Mouse (Mus musculus): ENCODE measurements around the gene Ophn1. TPM values are rescaled to one million over a fixed set of nuclear protein-coding genes. Genes with fewer than 3 reads are reported as not detected.

The Ophn1 gene
- polyA plus RNA-seq, 1 experiment from 2014 or later = 32.9 TPM

GRCm38 (mm10) chrX:98880314-98880713 is 10.5 kb downstream of the Ophn1 start:
- Histone ChIP-seq H3K4me1 (no peaks in the 10 kb centered on the region), H3K27me3 (no peaks in the 10 kb centered on the region; the same call in 1 of the 2 replicates), H3K4me3 (no peak overlapping the region), H3K27ac (no peak overlapping the region), H3K9me3 (replicated peaks) (no peaks in the 10 kb centered on the region), H3K9ac (no peak overlapping the region), H3K36me3 (ENCODE audit: poor library complexity, severe bottlenecking) (no peaks in the 10 kb centered on the region), H3K4me2 (no peak overlapping the region)
- WGBS = 89% methylated on average over 6 of the region's 6 CpGs
- no peak for ATAC-seq

- Histone ChIP-seq H3K36me3 (ENCODE audit: poor library complexity, severe bottlenecking) (no peaks in the 10 kb centered on the region), H3K4me3 (no peak overlapping the region), H3K27ac (no peak overlapping the region), H3K9me3 (replicated peaks) (no peaks in the 10 kb centered on the region), H3K4me1 (0 out of 2 replicates have a peak, but pooled peaks cover 2% of the 10 kb centered on the region), H3K27me3 (no peaks in the 10 kb centered on the region), H3K9ac (no peak overlapping the region), H3K4me2 (no peak overlapping the region)
- 26% methylated on average over 6 of the region's 6 CpGs for WGBS
- ATAC-seq = no peak
Observed at GRCm38 (mm10) chrX:98875144-98875543, 15.7 kb downstream of the Ophn1 start.

GRCm38 (mm10) chrX:98874086-98874485 is 16.7 kb downstream of the Ophn1 start:
- no peaks in the 10 kb centered on the region for H3K9me3 ChIP-seq (replicated peaks)
- H3K27ac ChIP-seq = no peak overlapping the region
- H3K27me3 ChIP-seq = no peaks in the 10 kb centered on the region
- ATAC-seq = no peak
- 89% methylated on average over 5 of the region's 5 CpGs for WGBS
- no peak overlapping the region for H3K9ac ChIP-seq
- H3K36me3 ChIP-seq (ENCODE audit: poor library complexity, severe bottlenecking) = no peaks in the 10 kb centered on the region
- H3K4me1 ChIP-seq = 0 out of 2 replicates have a peak, but pooled peaks cover 2% of the 10 kb centered on the region
- H3K4me3 ChIP-seq = no peak overlapping the region
- H3K4me2 ChIP-seq = no peak overlapping the region

- WGBS = 50% methylated on average over 1 of the region's 1 CpGs
- no peaks in the 10 kb centered on the region for H3K27me3 ChIP-seq
- 0 out of 2 replicates have a peak, but pooled peaks cover 2% of the 10 kb centered on the region for H3K4me1 ChIP-seq
- no peak overlapping the region for H3K9ac ChIP-seq
- H3K27ac ChIP-seq = no peak overlapping the region
- H3K4me3 ChIP-seq = no peak overlapping the region
- no peaks in the 10 kb centered on the region for H3K36me3 ChIP-seq (ENCODE audit: poor library complexity, severe bottlenecking)
- no peaks in the 10 kb centered on the region for H3K9me3 ChIP-seq (replicated peaks)
- ATAC-seq = peak; percentile 65
- no peak overlapping the region for H3K4me2 ChIP-seq
Observed at GRCm38 (mm10) chrX:98872064-98872463, 18.8 kb downstream of the Ophn1 start.

- WGBS = 84% methylated on average over 1 of the region's 1 CpGs
Observed at GRCm38 (mm10) chrX:98870541-98870940, 20.3 kb downstream of the Ophn1 start.

GRCm38 (mm10) chrX:98869735-98870134 is 21.1 kb downstream of the Ophn1 start:
- Histone ChIP-seq H3K4me3 (no peak overlapping the region), H3K27ac (no peak overlapping the region), H3K27me3 (no peaks in the 10 kb centered on the region), H3K4me2 (no peak overlapping the region), H3K9ac (no peak overlapping the region), H3K9me3 (replicated peaks) (no peaks in the 10 kb centered on the region), H3K4me1 (0 out of 2 replicates have a peak, but pooled peaks cover 2% of the 10 kb centered on the region), H3K36me3 (ENCODE audit: poor library complexity, severe bottlenecking) (no peaks in the 10 kb centered on the region)
- WGBS = 82% methylated on average over 2 of the region's 2 CpGs
- no peak for ATAC-seq

More at GRCm38 (mm10) chrX:98870541-98870940, 20.3 kb downstream of the Ophn1 start:
- H3K9ac ChIP-seq = no peak overlapping the region
- H3K4me1 ChIP-seq = 0 out of 2 replicates have a peak, but pooled peaks cover 2% of the 10 kb centered on the region
- no peak for ATAC-seq
- H3K27me3 ChIP-seq = no peaks in the 10 kb centered on the region
- no peaks in the 10 kb centered on the region for H3K36me3 ChIP-seq (ENCODE audit: poor library complexity, severe bottlenecking)
- no peak overlapping the region for H3K27ac ChIP-seq
- H3K4me2 ChIP-seq = no peak overlapping the region
- H3K9me3 ChIP-seq (replicated peaks) = no peaks in the 10 kb centered on the region
- H3K4me3 ChIP-seq = no peak overlapping the region

- no peaks in the 10 kb centered on the region for H3K4me1 ChIP-seq
- no peak overlapping the region for H3K4me3 ChIP-seq
- H3K27me3 ChIP-seq = no peaks in the 10 kb centered on the region
- no peaks in the 10 kb centered on the region for H3K36me3 ChIP-seq (ENCODE audit: poor library complexity, severe bottlenecking)
- no peak for ATAC-seq
- no peak overlapping the region for H3K4me2 ChIP-seq
- no peak overlapping the region for H3K9ac ChIP-seq
- no peaks in the 10 kb centered on the region for H3K9me3 ChIP-seq (replicated peaks)
- 89% methylated on average over 5 of the region's 5 CpGs for WGBS
- no peak overlapping the region for H3K27ac ChIP-seq
Observed at GRCm38 (mm10) chrX:98869165-98869564, 21.7 kb downstream of the Ophn1 start.

- Histone ChIP-seq H3K9ac (no peak overlapping the region), H3K9me3 (replicated peaks) (no peaks in the 10 kb centered on the region), H3K4me2 (no peak overlapping the region), H3K27me3 (no peaks in the 10 kb centered on the region), H3K4me3 (no peak overlapping the region), H3K36me3 (ENCODE audit: poor library complexity, severe bottlenecking) (no peaks in the 10 kb centered on the region), H3K27ac (no peak overlapping the region), H3K4me1 (no peaks in the 10 kb centered on the region)
- 76% methylated on average over 5 of the region's 5 CpGs for WGBS
- no peak for ATAC-seq
Observed at GRCm38 (mm10) chrX:98860167-98860566, 30.7 kb downstream of the Ophn1 start.

GRCm38 (mm10) chrX:98856046-98856445 is 34.8 kb downstream of the Ophn1 start:
- no peak overlapping the region for H3K9ac ChIP-seq
- H3K36me3 ChIP-seq (ENCODE audit: poor library complexity, severe bottlenecking) = no peaks in the 10 kb centered on the region
- H3K4me1 ChIP-seq = no peaks in the 10 kb centered on the region
- H3K27me3 ChIP-seq = no peaks in the 10 kb centered on the region
- H3K27ac ChIP-seq = no peak overlapping the region
- H3K4me2 ChIP-seq = no peak overlapping the region
- H3K4me3 ChIP-seq = no peak overlapping the region
- no peaks in the 10 kb centered on the region for H3K9me3 ChIP-seq (replicated peaks)
- ATAC-seq = no peak
- 87% methylated on average over 2 of the region's 2 CpGs for WGBS

- Histone ChIP-seq H3K4me2 (no peak overlapping the region), H3K9ac (no peak overlapping the region), H3K27ac (no peak overlapping the region), H3K4me1 (no peaks in the 10 kb centered on the region), H3K36me3 (ENCODE audit: poor library complexity, severe bottlenecking) (no peaks in the 10 kb centered on the region), H3K4me3 (no peak overlapping the region), H3K27me3 (peaks cover 7% of the 10 kb centered on the region; the same call in 1 of the 2 replicates), H3K9me3 (replicated peaks) (no peaks in the 10 kb centered on the region)
- ATAC-seq = no peak
- WGBS = 87% methylated on average over 6 of the region's 6 CpGs
Observed at GRCm38 (mm10) chrX:98850869-98851268, 40.0 kb downstream of the Ophn1 start.

GRCm38 (mm10) chrX:98841606-98842005 is 49.2 kb downstream of the Ophn1 start:
- H3K4me3 ChIP-seq = no peak overlapping the region
- H3K4me1 ChIP-seq = no peaks in the 10 kb centered on the region
- H3K9ac ChIP-seq = no peak overlapping the region
- no peaks in the 10 kb centered on the region for H3K9me3 ChIP-seq (replicated peaks)
- H3K27ac ChIP-seq = no peak overlapping the region
- H3K36me3 ChIP-seq (ENCODE audit: poor library complexity, severe bottlenecking) = no peaks in the 10 kb centered on the region
- 72% methylated on average over 2 of the region's 2 CpGs for WGBS
- ATAC-seq = no peak
- H3K4me2 ChIP-seq = no peak overlapping the region
- H3K27me3 ChIP-seq = no peaks in the 10 kb centered on the region

GRCm38 (mm10) chrX:98835989-98836388 is 54.8 kb downstream of the Ophn1 start:
- no peaks in the 10 kb centered on the region for H3K27me3 ChIP-seq
- no peak for ATAC-seq
- H3K4me1 ChIP-seq = no peaks in the 10 kb centered on the region
- H3K4me2 ChIP-seq = no peak overlapping the region
- no peak overlapping the region for H3K9ac ChIP-seq
- H3K4me3 ChIP-seq = no peak overlapping the region
- H3K9me3 ChIP-seq (replicated peaks) = no peaks in the 10 kb centered on the region
- H3K36me3 ChIP-seq (ENCODE audit: poor library complexity, severe bottlenecking) = no peaks in the 10 kb centered on the region
- no peak overlapping the region for H3K27ac ChIP-seq
- 97% methylated on average over 1 of the region's 1 CpGs for WGBS

GRCm38 (mm10) chrX:98803813-98804212 is 87.0 kb downstream of the Ophn1 start:
- Histone ChIP-seq H3K4me3 (no peak overlapping the region), H3K36me3 (ENCODE audit: poor library complexity, severe bottlenecking) (no peaks in the 10 kb centered on the region), H3K4me2 (no peak overlapping the region), H3K9ac (no peak overlapping the region), H3K27me3 (no peaks in the 10 kb centered on the region), H3K9me3 (replicated peaks) (no peaks in the 10 kb centered on the region), H3K27ac (no peak overlapping the region), H3K4me1 (no peaks in the 10 kb centered on the region)
- ATAC-seq = no peak

All from forebrain, embryonic 13.5 days (tissue).